Mouse (Mus musculus): Measurements from ENCODE around the gene 4933425L06Rik. TPM values are rescaled to one million over a fixed set of nuclear protein-coding genes. Genes with fewer than 3 reads are reported as not detected.

The 4933425L06Rik gene
- total RNA-seq, 2 experiments from 2014 or later = not detected

GRCm38 (mm10) chr13:105066890-105067845, 14.8 kb upstream of the 4933425L06Rik start:
- intact Hi-C loops (cut with DNase I) = no loop called here
- TF ChIP-seq CTCF (IDR thresholded peaks at IDR 0.05) = no peak; the same call in 1 of the 2 replicates
- Histone ChIP-seq H3K4me3 (no peak overlapping the region), H3K27ac (no peak overlapping the region)
- DNase-seq (ENCODE audit: extremely low spot score in 1 of 2, low spot score in 2 of 2) = no peak

GRCm38 (mm10) chr13:105089276-105089675, 7.4 kb downstream of the 4933425L06Rik start:
- H3K27ac ChIP-seq = no peak overlapping the region
- no peak overlapping the region for H3K4me3 ChIP-seq
- TF ChIP-seq CTCF (IDR thresholded peaks at IDR 0.05) = no peak
- no peak for DNase-seq (ENCODE audit: extremely low spot score in 1 of 2, low spot score in 2 of 2)
- intact Hi-C loops (cut with DNase I) = no loop called here

- Histone ChIP-seq H3K4me3 (no peak overlapping the region), H3K27ac (no peak overlapping the region)
- intact Hi-C loops (cut with DNase I) = no loop called here
- DNase-seq (ENCODE audit: extremely low spot score in 1 of 2, low spot score in 2 of 2) = no peak
- no peak for TF ChIP-seq CTCF (IDR thresholded peaks at IDR 0.05)
Observed at GRCm38 (mm10) chr13:105096316-105096715, 14.4 kb downstream of the 4933425L06Rik start.

GRCm38 (mm10) chr13:105100705-105101104, 18.8 kb downstream of the 4933425L06Rik start:
- TF ChIP-seq CTCF (IDR thresholded peaks at IDR 0.05) = no peak

GRCm38 (mm10) chr13:105104385-105104784, 22.5 kb downstream of the 4933425L06Rik start:
- no peak overlapping the region for H3K27ac ChIP-seq
- intact Hi-C loops (cut with DNase I) = no loop called here
- DNase-seq (ENCODE audit: extremely low spot score in 1 of 2, low spot score in 2 of 2) = no peak
- no peak overlapping the region for H3K4me3 ChIP-seq
- TF ChIP-seq CTCF (IDR thresholded peaks at IDR 0.05) = no peak

More at GRCm38 (mm10) chr13:105100705-105101104, 18.8 kb downstream of the 4933425L06Rik start:
- intact Hi-C loops (cut with DNase I) = no loop called here
- H3K4me3 ChIP-seq = no peak overlapping the region
- no peak for DNase-seq (ENCODE audit: extremely low spot score in 1 of 2, low spot score in 2 of 2)
- H3K27ac ChIP-seq = no peak overlapping the region

GRCm38 (mm10) chr13:105111599-105111998, 29.7 kb downstream of the 4933425L06Rik start:
- no peak overlapping the region for H3K4me3 ChIP-seq
- no peak overlapping the region for H3K27ac ChIP-seq
- intact Hi-C loops (cut with DNase I) = no loop called here
- no peak for DNase-seq (ENCODE audit: extremely low spot score in 1 of 2, low spot score in 2 of 2)
- TF ChIP-seq CTCF (IDR thresholded peaks at IDR 0.05) = no peak

GRCm38 (mm10) chr13:105121617-105122016, 39.7 kb downstream of the 4933425L06Rik start:
- no peak overlapping the region for H3K27ac ChIP-seq
- TF ChIP-seq CTCF (IDR thresholded peaks at IDR 0.05) = no peak
- DNase-seq (ENCODE audit: extremely low spot score in 1 of 2, low spot score in 2 of 2) = no peak
- intact Hi-C loops (cut with DNase I) = no loop called here
- no peak overlapping the region for H3K4me3 ChIP-seq

- Histone ChIP-seq H3K27ac (no peak overlapping the region), H3K4me3 (no peak overlapping the region)
- no peak for TF ChIP-seq CTCF (IDR thresholded peaks at IDR 0.05)
- intact Hi-C loops (cut with DNase I) = no loop called here
- no peak for DNase-seq (ENCODE audit: extremely low spot score in 1 of 2, low spot score in 2 of 2)
Observed at GRCm38 (mm10) chr13:105122092-105122491, 40.2 kb downstream of the 4933425L06Rik start.

GRCm38 (mm10) chr13:105130080-105130479, 48.2 kb downstream of the 4933425L06Rik start:
- TF ChIP-seq CTCF (IDR thresholded peaks at IDR 0.05) = no peak
- DNase-seq (ENCODE audit: extremely low spot score in 1 of 2, low spot score in 2 of 2) = no peak
- Histone ChIP-seq H3K27ac (no peak overlapping the region), H3K4me3 (no peak overlapping the region)
- intact Hi-C loops (cut with DNase I) = no loop called here

GRCm38 (mm10) chr13:105132370-105132769, 50.4 kb downstream of the 4933425L06Rik start:
- intact Hi-C loops (cut with DNase I) = no loop called here
- Histone ChIP-seq H3K4me3 (no peak overlapping the region), H3K27ac (no peak overlapping the region)
- no peak for DNase-seq (ENCODE audit: extremely low spot score in 1 of 2, low spot score in 2 of 2)
- TF ChIP-seq CTCF (IDR thresholded peaks at IDR 0.05) = no peak

GRCm38 (mm10) chr13:105132776-105133175, 50.9 kb downstream of the 4933425L06Rik start:
- intact Hi-C loops (cut with DNase I) = no loop called here

GRCm38 (mm10) chr13:105134397-105134796, 52.5 kb downstream of the 4933425L06Rik start:
- intact Hi-C loops (cut with DNase I) = no loop called here
- DNase-seq (ENCODE audit: extremely low spot score in 1 of 2, low spot score in 2 of 2) = no peak
- H3K27ac ChIP-seq = no peak overlapping the region
- no peak for TF ChIP-seq CTCF (IDR thresholded peaks at IDR 0.05)
- no peak overlapping the region for H3K4me3 ChIP-seq

More at GRCm38 (mm10) chr13:105132776-105133175, 50.9 kb downstream of the 4933425L06Rik start:
- Histone ChIP-seq H3K4me3 (no peak overlapping the region), H3K27ac (no peak overlapping the region)
- DNase-seq (ENCODE audit: extremely low spot score in 1 of 2, low spot score in 2 of 2) = no peak
- no peak for TF ChIP-seq CTCF (IDR thresholded peaks at IDR 0.05)
